Mouse (Mus musculus) limb, embryonic 11.5 days (tissue): ENCODE data around the gene Cdk5rap3. TPM values are rescaled to one million over a fixed set of nuclear protein-coding genes. Genes with fewer than 3 reads are reported as not detected.
A peak's percentile ranks its signal among the peaks of the same experiment; 100 is the strongest.

Source experiments
- ATAC-seq: fragments of 200-750 bp; cut with Nextera tagmentation; 2 replicates; pipeline ENCODE4 v1.8.0; 2017; ENCODE audit warnings: low read depth; ENCODE audit not compliant: insufficient number of reproducible peaks, low FRiP score, low TSS enrichment
- DNase-seq: peaks from one replicate; pipeline ENCODE4 v3.0.0-alpha.2; 2015; ENCODE audit warnings: low spot score
- H3K27ac ChIP-seq: fragments of 300-500 bp; sonication (generic); replicated peaks from 2 replicates; pipeline ENCODE4 v1.5.1; 2014; ENCODE audit warnings: low read depth, mild to moderate bottlenecking, low read length
- H3K27me3 ChIP-seq: fragments of 300-500 bp; sonication (generic); 2 replicates; pipeline ENCODE4 v1.6.1; 2014; ENCODE audit warnings: mild to moderate bottlenecking, low read length, mixed read lengths; ENCODE audit not compliant: control insufficient read depth, insufficient read depth
- H3K36me3 ChIP-seq: fragments of 300-500 bp; sonication (generic); 2 replicates; pipeline ENCODE4 v1.6.1; 2014; ENCODE audit warnings: mild to moderate bottlenecking, low read length, moderate library complexity, mixed read lengths; ENCODE audit not compliant: control insufficient read depth, insufficient read depth
- H3K4me1 ChIP-seq: fragments of 300-500 bp; sonication (generic); 2 replicates; pipeline ENCODE4 v1.6.1; 2014; ENCODE audit warnings: low read length, mixed read lengths; ENCODE audit not compliant: control insufficient read depth, insufficient read depth
- H3K4me2 ChIP-seq: fragments of 300-500 bp; sonication (generic); 2 replicates; pipeline ENCODE4 v1.6.1; 2014; ENCODE audit warnings: low read depth, mild to moderate bottlenecking, moderate library complexity; ENCODE audit not compliant: severe bottlenecking
- H3K4me3 ChIP-seq: fragments of 300-500 bp; sonication (generic); 2 replicates; pipeline ENCODE4 v1.5.1; 2014; ENCODE audit warnings: low read depth, low read length
- H3K9ac ChIP-seq: fragments of 300-500 bp; sonication (generic); 2 replicates; pipeline ENCODE4 v1.6.1; 2014; ENCODE audit warnings: mild to moderate bottlenecking, low read length
- H3K9me3 ChIP-seq: fragments of 300-500 bp; sonication (generic); 2 replicates; pipeline ENCODE4 v1.6.1; 2016; ENCODE audit warnings: low read length; ENCODE audit not compliant: control insufficient read depth
- WGBS: fragments of 180-500 bp; shearing (Covaris S2); extraction: QIAGEN DNeasy Blood & Tissue Kit; methylation state at CpG from one replicate; pipeline ENCODE4 v1.1.7; 2014; 5-methylcytosine and 5-hydroxymethylcytosine counted together
- polyA plus RNA-seq: library from polyadenylated mRNA; unstranded; fragments of >200 nt; fragmentation: Nextera tagmentation; extraction: Ambion mirVana; gene quantifications from 2 replicates; pipeline ENCODE4 v1.2.1, GENCODE M21; 2014

Cdk5rap3 gene
- polyA plus RNA-seq, 1 experiment from 2014 or later, result 77.0 TPM

GRCm38 (mm10) chr11:96877071-96877470 is 39.2 kb downstream of the Cdk5rap3 start:
- Histone ChIP-seq H3K36me3 (no peaks in the 10 kb centered on the region), H3K4me1 (peaks cover 29% of the 10 kb centered on the region), H3K4me2 (no peak overlapping the region), H3K27me3 (no peaks in the 10 kb centered on the region), H3K4me3 (no peak overlapping the region), H3K9ac (no peak overlapping the region), H3K27ac (no peak overlapping the region), H3K9me3 (no peaks in the 10 kb centered on the region)
- ATAC-seq (no peak), DNase-seq (no peak)
- WGBS, result 38% methylated on average over 4 of the region's 4 CpGs

- no peaks in the 10 kb centered on the region for H3K36me3 ChIP-seq
- H3K4me2 ChIP-seq, result peak overlapping the region; percentile 65
- H3K4me3 ChIP-seq, result peak overlapping the region; percentile 16
- WGBS, result 5% methylated on average over 13 of the region's 13 CpGs
- H3K9ac ChIP-seq, result no peak overlapping the region
- H3K4me1 ChIP-seq, result peaks cover 29% of the 10 kb centered on the region
- H3K27ac ChIP-seq, result no peak overlapping the region; the same call in 1 of the 2 replicates
- ATAC-seq (no peak), DNase-seq (peak; percentile 58)
- no peaks in the 10 kb centered on the region for H3K27me3 ChIP-seq
- H3K9me3 ChIP-seq, result no peaks in the 10 kb centered on the region
Observed at GRCm38 (mm10) chr11:96876300-96877040, 39.8 kb downstream of the Cdk5rap3 start.

GRCm38 (mm10) chr11:96875745-96876144 is 40.6 kb downstream of the Cdk5rap3 start:
- 0% methylated on average over 35 of the region's 35 CpGs for WGBS
- Histone ChIP-seq H3K4me2 (peak overlapping the region; percentile 65), H3K4me1 (peaks cover 29% of the 10 kb centered on the region), H3K36me3 (no peaks in the 10 kb centered on the region), H3K9me3 (no peaks in the 10 kb centered on the region), H3K27me3 (no peaks in the 10 kb centered on the region), H3K4me3 (peak overlapping the region; percentile 16), H3K27ac (no peak overlapping the region; the same call in 1 of the 2 replicates), H3K9ac (no peak overlapping the region)
- peak; percentile 85 for DNase-seq
- peak; percentile 78; the same call in 1 of the 2 replicates for ATAC-seq

GRCm38 (mm10) chr11:96875270-96875669 is 41.0 kb downstream of the Cdk5rap3 start:
- Histone ChIP-seq H3K4me3 (peak overlapping the region; percentile 16), H3K27ac (no peak overlapping the region; the same call in 1 of the 2 replicates), H3K9ac (no peak overlapping the region), H3K4me2 (peak overlapping the region; percentile 65), H3K4me1 (peaks cover 29% of the 10 kb centered on the region), H3K36me3 (no peaks in the 10 kb centered on the region), H3K27me3 (no peaks in the 10 kb centered on the region), H3K9me3 (no peaks in the 10 kb centered on the region)
- ATAC-seq (no peak), DNase-seq (no peak)
- 11% methylated on average over 4 of the region's 4 CpGs for WGBS

GRCm38 (mm10) chr11:96873601-96874140 is 42.6 kb downstream of the Cdk5rap3 start:
- no peak for ATAC-seq
- Histone ChIP-seq H3K27ac (0 out of 2 replicates have a peak overlapping the region, but pooled peaks have one; percentile 3), H3K4me3 (no peak overlapping the region), H3K9ac (peak overlapping the region; percentile 12; the same call in 1 of the 2 replicates), H3K27me3 (no peaks in the 10 kb centered on the region), H3K4me2 (no peak overlapping the region), H3K36me3 (no peaks in the 10 kb centered on the region), H3K4me1 (peaks cover 29% of the 10 kb centered on the region), H3K9me3 (no peaks in the 10 kb centered on the region)
- peak; percentile 51 for DNase-seq
- WGBS, result 18% methylated on average over 11 of the region's 11 CpGs

- Histone ChIP-seq H3K9ac (peak overlapping the region; percentile 18), H3K27ac (0 out of 2 replicates have a peak overlapping the region, but pooled peaks have one; percentile 4), H3K36me3 (no peaks in the 10 kb centered on the region), H3K4me2 (peak overlapping the region; percentile 10), H3K27me3 (no peaks in the 10 kb centered on the region), H3K4me3 (no peak overlapping the region), H3K4me1 (peaks cover 29% of the 10 kb centered on the region), H3K9me3 (no peaks in the 10 kb centered on the region)
- ATAC-seq (no peak), DNase-seq (peak; percentile 64)
- WGBS, result 6% methylated on average over 24 of the region's 24 CpGs
Observed at GRCm38 (mm10) chr11:96872441-96873379, 43.6 kb downstream of the Cdk5rap3 start.

- ATAC-seq (peak; percentile 64; the same call in 1 of the 2 replicates), DNase-seq (peak; percentile 86)
- no peak overlapping the region for H3K4me2 ChIP-seq
- no peak overlapping the region for H3K4me3 ChIP-seq
- H3K4me1 ChIP-seq, result no peaks in the 10 kb centered on the region
- H3K27me3 ChIP-seq, result no peaks in the 10 kb centered on the region
- WGBS, result 15% methylated on average over 5 of the region's 5 CpGs
- no peak overlapping the region for H3K27ac ChIP-seq
- no peak overlapping the region for H3K9ac ChIP-seq
- no peaks in the 10 kb centered on the region for H3K36me3 ChIP-seq
- no peaks in the 10 kb centered on the region for H3K9me3 ChIP-seq
Observed at GRCm38 (mm10) chr11:96867149-96867548, 49.1 kb downstream of the Cdk5rap3 start.
